Mouse (Mus musculus) forebrain, embryonic 16.5 days (tissue): ENCODE results near the gene Cish. TPM values are rescaled to one million over a fixed set of nuclear protein-coding genes. Genes with fewer than 3 reads are reported as not detected.

ENCODE experiments used
- ATAC-seq: fragments of 200-750 bp; cut with Nextera tagmentation; 2 replicates; pipeline ENCODE4 v1.8.0; 2017; ENCODE audit warnings: mild to moderate bottlenecking, moderate library complexity
- H3K27ac ChIP-seq: fragments of 300-500 bp; sonication (generic); 2 replicates; pipeline ENCODE4 v1.5.1; 2014; ENCODE audit warnings: low read length, control low read depth
- H3K27me3 ChIP-seq: fragments of 300-500 bp; sonication (generic); replicated peaks from 2 replicates; pipeline ENCODE4 v1.6.1; 2014; ENCODE audit warnings: low read length; ENCODE audit not compliant: control insufficient read depth, insufficient read depth
- H3K36me3 ChIP-seq: fragments of 300-500 bp; sonication (generic); 2 replicates; pipeline ENCODE4 v1.6.1; 2014; ENCODE audit not compliant: control insufficient read depth, insufficient read depth
- H3K4me1 ChIP-seq: fragments of 300-500 bp; sonication (generic); replicated peaks from 2 replicates; pipeline ENCODE4 v1.6.1; 2014; ENCODE audit warnings: low read length; ENCODE audit not compliant: control insufficient read depth, insufficient read depth
- H3K4me2 ChIP-seq: fragments of 300-500 bp; sonication (generic); 2 replicates; pipeline ENCODE4 v1.6.1; 2014; ENCODE audit warnings: mild to moderate bottlenecking, low read length, control low read depth
- H3K4me3 ChIP-seq: fragments of 300-500 bp; sonication (generic); replicated peaks from 2 replicates; pipeline ENCODE4 v1.5.1; 2014; ENCODE audit warnings: mild to moderate bottlenecking, low read length, control low read depth
- H3K9ac ChIP-seq: fragments of 300-500 bp; sonication (generic); replicated peaks from 2 replicates; pipeline ENCODE4 v1.6.1; 2014; ENCODE audit warnings: low read depth, low read length, control low read depth
- H3K9me3 ChIP-seq: fragments of 300-500 bp; sonication (generic); 2 replicates; pipeline ENCODE4 v1.6.1; 2016; ENCODE audit warnings: low read length; ENCODE audit not compliant: control insufficient read depth
- WGBS: fragments of 180-500 bp; shearing (Covaris S2); extraction: QIAGEN DNeasy Blood & Tissue Kit; methylation state at CpG from one replicate; pipeline ENCODE4 v1.1.7; 2014; 5-methylcytosine and 5-hydroxymethylcytosine counted together
- polyA plus RNA-seq: library from polyadenylated mRNA; unstranded; fragments of >200 nt; fragmentation: Nextera tagmentation; extraction: Ambion mirVana; gene quantifications from 2 replicates; pipeline ENCODE4 v1.2.1, GENCODE M21; 2015

Gene Cish
- polyA plus RNA-seq, 1 experiment from 2014 or later: 11.1 TPM

DNA sequence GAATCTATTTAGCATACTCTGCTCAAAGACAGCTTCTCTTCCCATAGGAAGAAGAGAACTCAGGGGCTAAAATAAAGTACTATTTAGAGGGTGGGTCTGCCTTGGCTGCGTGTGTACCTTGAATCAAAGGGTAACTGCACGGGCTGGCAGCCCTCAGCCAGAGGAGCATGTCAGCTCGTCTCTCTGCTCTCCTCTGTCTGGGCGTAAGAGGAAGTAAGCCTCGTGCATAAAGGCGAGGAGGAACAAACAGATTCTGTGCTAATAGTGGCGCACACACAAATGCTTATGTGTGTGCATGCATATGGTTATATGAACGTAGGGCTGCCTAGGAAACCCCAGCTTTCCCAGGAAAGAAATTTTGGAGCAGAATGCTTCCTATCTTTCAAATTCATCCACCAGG lies 35.0 kb upstream of the Cish start:
- Histone ChIP-seq H3K9ac (no peak overlapping the region), H3K9me3 (no peaks in the 10 kb centered on the region), H3K27me3 (no peaks in the 10 kb centered on the region), H3K36me3 (no peaks in the 10 kb centered on the region), H3K27ac (peak overlapping the region; percentile 62), H3K4me3 (no peak overlapping the region), H3K4me2 (no peak overlapping the region), H3K4me1 (peaks cover 14% of the 10 kb centered on the region)
- ATAC-seq: peak; percentile 34; the same call in 1 of the 2 replicates
- 46% methylated on average over 8 of the region's 8 CpGs for WGBS

DNA sequence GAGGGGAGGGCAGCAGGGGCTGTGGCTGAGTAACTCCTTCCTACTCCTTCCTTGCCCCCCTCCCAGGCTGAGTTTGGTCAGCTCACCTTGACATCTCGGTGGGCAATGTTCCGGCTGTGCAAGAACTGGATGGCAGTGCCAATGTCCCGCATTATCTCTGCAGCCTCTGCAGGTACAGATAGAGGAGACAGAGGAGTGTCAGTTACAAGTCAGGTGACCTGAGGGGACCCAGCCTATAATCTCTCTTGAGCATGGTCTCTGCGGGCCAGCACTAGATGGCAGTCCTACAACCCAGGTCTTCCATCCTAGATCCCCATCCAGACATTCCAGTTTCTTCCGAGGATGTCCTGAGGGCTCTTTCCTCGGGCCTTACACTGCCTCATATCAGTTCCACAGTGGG lies 34.0 kb upstream of the Cish start:
- 87% methylated on average over 6 of the region's 6 CpGs for WGBS
- Histone ChIP-seq H3K27ac (no peak overlapping the region), H3K36me3 (no peaks in the 10 kb centered on the region), H3K4me2 (no peak overlapping the region), H3K27me3 (no peaks in the 10 kb centered on the region), H3K9ac (no peak overlapping the region), H3K4me1 (peaks cover 14% of the 10 kb centered on the region), H3K9me3 (no peaks in the 10 kb centered on the region), H3K4me3 (no peak overlapping the region)
- ATAC-seq: no peak

DNA sequence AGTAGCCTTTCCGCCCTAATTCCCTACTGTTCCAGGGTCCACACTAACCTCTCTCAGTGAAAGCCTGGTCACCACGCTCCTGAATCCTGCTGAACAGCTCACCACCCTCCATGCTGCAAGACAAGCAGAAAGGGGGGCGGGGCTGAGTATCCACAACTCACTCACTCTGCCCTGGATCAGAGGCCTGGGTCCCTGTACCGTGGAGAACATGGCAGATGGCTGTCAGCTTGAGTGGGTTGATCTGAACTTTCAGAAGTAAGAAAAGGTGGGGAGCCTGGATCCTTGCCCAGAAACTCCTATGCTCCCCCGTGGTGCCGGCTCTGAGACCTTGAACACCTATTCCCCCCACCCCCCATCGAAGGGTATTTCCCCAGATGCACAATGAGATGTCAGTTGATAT lies 33.5 kb upstream of the Cish start:
- no peak for ATAC-seq
- 73% methylated on average over 7 of the region's 7 CpGs for whole genome bisulfite sequencing
- Histone ChIP-seq H3K4me2 (no peak overlapping the region), H3K4me1 (peaks cover 14% of the 10 kb centered on the region), H3K9me3 (no peaks in the 10 kb centered on the region), H3K27ac (no peak overlapping the region), H3K36me3 (no peaks in the 10 kb centered on the region), H3K9ac (no peak overlapping the region), H3K27me3 (no peaks in the 10 kb centered on the region), H3K4me3 (no peak overlapping the region)

DNA sequence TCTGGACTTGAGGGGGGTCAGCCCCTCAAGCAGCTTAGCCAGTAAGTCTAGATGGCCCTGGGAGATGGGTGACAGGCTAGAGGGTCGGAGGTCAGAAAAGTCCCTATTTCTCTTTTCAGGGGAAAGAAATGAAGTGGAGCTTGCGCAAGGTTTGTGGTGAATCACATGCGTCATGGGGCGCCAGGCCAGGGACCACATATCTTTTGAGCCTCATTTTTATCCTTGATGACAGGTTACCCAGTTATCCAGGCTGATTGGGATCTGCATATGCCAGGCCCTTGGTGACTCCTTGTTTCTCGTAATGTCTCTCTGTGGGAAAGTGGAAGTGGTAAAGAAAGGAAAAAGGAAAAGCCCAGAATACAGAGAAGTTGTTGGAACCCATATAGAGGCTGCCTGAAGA lies 31.9 kb upstream of the Cish start:
- Histone ChIP-seq H3K36me3 (no peaks in the 10 kb centered on the region), H3K4me3 (no peak overlapping the region), H3K4me1 (peaks cover 14% of the 10 kb centered on the region), H3K9ac (no peak overlapping the region), H3K27me3 (no peaks in the 10 kb centered on the region), H3K9me3 (no peaks in the 10 kb centered on the region), H3K4me2 (no peak overlapping the region), H3K27ac (no peak overlapping the region)
- no peak for ATAC-seq
- 93% methylated on average over 5 of the region's 5 CpGs for WGBS

DNA sequence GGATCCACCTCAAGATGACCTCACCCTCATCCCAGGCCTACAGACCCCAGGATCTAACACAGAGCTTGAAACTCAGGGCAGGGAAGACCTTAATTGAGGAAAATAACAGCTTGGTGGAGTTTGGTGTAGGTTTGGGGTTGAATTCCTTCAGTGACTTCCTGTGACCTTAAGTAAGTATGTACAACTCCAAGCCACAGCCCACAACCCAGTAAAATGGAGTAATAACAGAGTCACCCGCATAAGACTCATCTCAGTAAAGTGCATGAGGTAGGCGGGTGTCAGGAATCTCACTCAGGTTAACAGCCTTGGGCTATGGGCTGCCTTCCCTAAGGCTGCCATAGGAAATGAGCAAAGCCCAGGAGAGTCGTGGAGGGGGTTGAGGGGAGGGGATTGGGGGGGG lies 31.1 kb upstream of the Cish start:
- WGBS: 72% methylated on average over 3 of the region's 3 CpGs
- H3K4me2 ChIP-seq: no peak overlapping the region
- H3K36me3 ChIP-seq: no peaks in the 10 kb centered on the region
- ATAC-seq: no peak
- H3K4me1 ChIP-seq: peaks cover 10% of the 10 kb centered on the region
- no peaks in the 10 kb centered on the region for H3K9me3 ChIP-seq
- no peak overlapping the region for H3K9ac ChIP-seq
- no peaks in the 10 kb centered on the region for H3K27me3 ChIP-seq
- no peak overlapping the region for H3K4me3 ChIP-seq
- H3K27ac ChIP-seq: no peak overlapping the region

DNA sequence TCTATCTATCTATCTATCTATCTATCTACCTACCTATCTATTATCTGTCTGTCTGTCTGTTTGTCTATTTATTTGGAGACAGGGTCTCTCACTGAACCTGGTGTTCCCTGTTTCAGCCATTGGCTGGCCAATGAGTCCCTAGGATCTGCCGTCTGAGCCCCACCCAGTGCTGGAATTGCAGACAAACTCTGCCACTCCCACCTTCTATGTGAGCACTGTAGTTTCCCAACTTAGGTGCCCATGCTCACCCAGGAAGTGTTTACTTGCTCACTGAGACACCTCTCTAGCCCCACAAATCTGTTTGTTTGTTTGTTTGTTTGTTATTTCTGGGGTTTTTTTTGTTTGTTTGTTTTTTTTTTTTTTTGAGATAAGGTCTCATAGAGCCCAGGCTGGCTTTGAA lies 28.8 kb upstream of the Cish start:
- Histone ChIP-seq H3K27me3 (no peaks in the 10 kb centered on the region), H3K4me2 (no peak overlapping the region), H3K36me3 (no peaks in the 10 kb centered on the region), H3K4me3 (no peak overlapping the region), H3K27ac (no peak overlapping the region), H3K9ac (no peak overlapping the region), H3K4me1 (no peaks in the 10 kb centered on the region), H3K9me3 (no peaks in the 10 kb centered on the region)
- WGBS: 87% methylated on average over 1 of the region's 1 CpGs
- no peak for ATAC-seq

DNA sequence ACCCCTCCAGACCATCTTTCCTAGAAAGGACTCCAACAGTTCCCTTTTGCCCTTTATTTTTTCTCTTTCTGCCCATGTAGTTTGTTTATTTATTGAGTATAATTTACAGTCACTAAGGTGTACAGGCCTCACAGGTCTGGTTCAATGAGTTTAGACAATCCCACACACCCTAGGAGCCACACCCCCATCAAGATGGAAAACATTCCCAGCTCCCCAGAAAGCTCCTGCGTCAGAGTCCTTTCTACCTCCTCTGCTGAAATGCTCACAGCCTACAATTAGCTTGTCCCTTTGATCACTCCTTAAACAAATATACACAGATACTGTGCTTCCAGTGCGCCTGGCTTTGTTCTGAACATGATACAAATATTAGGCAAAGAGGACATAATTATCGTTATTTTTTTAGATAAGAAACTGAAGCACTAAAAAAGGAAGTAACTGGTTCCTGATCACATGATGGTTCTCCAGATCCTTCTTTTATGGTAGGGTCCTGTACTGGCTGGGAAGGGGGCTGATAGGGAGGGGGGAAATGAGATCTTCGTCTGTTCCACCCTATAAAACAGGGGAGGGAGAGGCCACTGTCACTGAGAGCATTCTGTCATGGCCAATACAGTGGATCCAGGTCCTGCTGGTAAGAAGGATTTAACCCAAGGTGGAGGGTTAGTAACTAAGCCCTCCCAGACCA lies 28.0 kb upstream of the Cish start:
- Histone ChIP-seq H3K27me3 (no peaks in the 10 kb centered on the region), H3K4me2 (no peak overlapping the region), H3K4me3 (no peak overlapping the region), H3K9ac (no peak overlapping the region), H3K36me3 (no peaks in the 10 kb centered on the region), H3K27ac (no peak overlapping the region), H3K4me1 (no peaks in the 10 kb centered on the region), H3K9me3 (no peaks in the 10 kb centered on the region)
- ATAC-seq: no peak
- WGBS: 51% methylated on average over 4 of the region's 4 CpGs

DNA sequence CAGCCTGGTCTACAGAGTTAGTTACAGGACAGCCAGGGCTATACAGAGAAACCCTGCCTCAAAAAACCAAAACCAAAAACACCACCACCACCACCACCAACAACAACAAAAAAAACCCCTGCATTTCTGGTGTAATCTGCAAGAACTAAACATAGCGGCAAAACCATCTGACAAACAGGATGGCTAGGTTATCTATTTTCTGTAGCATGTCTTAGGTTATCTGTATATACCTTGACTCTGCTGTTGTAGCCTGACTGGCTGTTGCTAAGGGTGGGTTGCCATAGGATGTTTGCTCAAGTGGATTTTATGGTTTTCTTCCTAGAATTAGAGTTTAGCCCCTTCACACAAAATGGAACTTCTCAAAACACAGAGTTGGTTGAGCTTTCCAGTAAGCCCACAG lies 26.1 kb upstream of the Cish start:
- no peaks in the 10 kb centered on the region for H3K27me3 ChIP-seq
- H3K4me3 ChIP-seq: no peak overlapping the region
- ATAC-seq: no peak
- no peaks in the 10 kb centered on the region for H3K9me3 ChIP-seq
- H3K36me3 ChIP-seq: no peaks in the 10 kb centered on the region
- no peak overlapping the region for H3K27ac ChIP-seq
- no peak overlapping the region for H3K9ac ChIP-seq
- H3K4me1 ChIP-seq: no peaks in the 10 kb centered on the region
- WGBS: 97% methylated on average over 1 of the region's 1 CpGs
- no peak overlapping the region for H3K4me2 ChIP-seq

DNA sequence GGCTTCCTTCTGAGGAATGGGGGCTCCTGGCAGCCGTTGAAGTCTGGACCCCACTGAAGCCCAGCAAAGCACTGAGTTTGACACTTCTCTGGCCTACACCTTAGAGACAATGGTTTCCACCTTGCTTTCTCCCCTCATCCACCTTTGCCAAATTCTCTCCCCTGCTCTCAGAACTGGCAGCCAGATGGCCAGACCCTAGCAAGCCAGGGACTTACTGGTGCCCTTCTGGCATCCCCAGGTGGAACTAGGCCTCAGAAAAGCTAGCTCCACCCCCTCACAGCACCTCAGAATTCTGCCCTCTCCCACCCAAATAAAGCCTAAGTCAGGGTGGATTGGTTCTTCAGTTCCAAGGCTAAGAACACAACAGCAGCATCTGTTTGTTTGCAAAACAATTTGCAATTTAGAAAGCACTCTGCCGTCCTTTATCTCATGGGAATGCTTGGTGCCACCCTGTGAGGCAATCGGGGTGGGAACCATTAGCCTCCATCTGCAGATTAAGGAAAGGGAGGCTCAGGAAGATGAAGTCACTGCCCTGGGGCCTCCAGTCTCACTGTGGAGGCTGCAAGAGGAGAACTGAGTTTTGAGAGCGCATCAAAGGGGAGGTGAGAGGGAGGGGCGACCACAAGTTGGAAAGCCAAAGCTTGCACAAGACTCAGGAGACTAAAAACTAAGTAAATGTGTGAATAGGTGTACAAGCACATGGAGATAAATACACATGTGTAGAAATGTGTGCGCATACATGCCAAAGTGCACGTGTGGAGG lies 24.5 kb upstream of the Cish start:
- 74% methylated on average over 7 of the region's 7 CpGs for WGBS
- H3K4me3 ChIP-seq: no peak overlapping the region
- peaks cover 3% of the 10 kb centered on the region; the same call in 1 of the 2 replicates for H3K27me3 ChIP-seq
- no peak overlapping the region for H3K9ac ChIP-seq
- no peaks in the 10 kb centered on the region for H3K4me1 ChIP-seq
- H3K27ac ChIP-seq: no peak overlapping the region
- H3K9me3 ChIP-seq: no peaks in the 10 kb centered on the region
- ATAC-seq: no peak
- H3K4me2 ChIP-seq: no peak overlapping the region
- H3K36me3 ChIP-seq: no peaks in the 10 kb centered on the region
